Mouse (Mus musculus) hindbrain, embryonic 13.5 days (tissue): ENCODE data around the gene Ift80. TPM values are rescaled to one million over a fixed set of nuclear protein-coding genes. Genes with fewer than 3 reads are reported as not detected.
"Not testable (repeated sequence)": the region's sequence is repeated elsewhere in the genome, so short reads cannot be mapped to it uniquely, and the experiment has no call there.

Experiments used
- ATAC-seq: fragments of 200-750 bp; cut with Nextera tagmentation; 2 replicates; pipeline ENCODE4 v1.8.0; 2017; ENCODE audit warnings: moderate TSS enrichment; ENCODE audit not compliant: low FRiP score
- H3K27ac ChIP-seq: fragments of 300-500 bp; sonication (generic); 2 replicates; pipeline ENCODE4 v1.5.1; 2015; ENCODE audit warnings: inconsistent platforms, mild to moderate bottlenecking, moderate library complexity
- H3K27me3 ChIP-seq: fragments of 300-500 bp; sonication (generic); 2 replicates; pipeline ENCODE4 v1.6.1; 2015; ENCODE audit warnings: mild to moderate bottlenecking, inconsistent platforms
- H3K36me3 ChIP-seq: fragments of 300-500 bp; sonication (generic); 2 replicates; pipeline ENCODE4 v1.6.1; 2015; ENCODE audit warnings: mild to moderate bottlenecking, inconsistent platforms
- H3K4me1 ChIP-seq: fragments of 300-500 bp; sonication (generic); replicated peaks from 2 replicates; pipeline ENCODE4 v1.6.1; 2015; ENCODE audit warnings: inconsistent platforms
- H3K4me2 ChIP-seq: fragments of 300-500 bp; sonication (generic); 2 replicates; pipeline ENCODE4 v1.6.1; 2015; ENCODE audit warnings: inconsistent platforms, mild to moderate bottlenecking, moderate library complexity
- H3K4me3 ChIP-seq: fragments of 300-500 bp; sonication (generic); 2 replicates; pipeline ENCODE4 v1.5.1; 2015; ENCODE audit warnings: mild to moderate bottlenecking, inconsistent platforms
- H3K9ac ChIP-seq: fragments of 300-500 bp; sonication (generic); 2 replicates; pipeline ENCODE4 v1.6.1; 2015; ENCODE audit warnings: mild to moderate bottlenecking, inconsistent platforms
- H3K9me3 ChIP-seq: fragments of 300-500 bp; sonication (generic); 2 replicates; pipeline ENCODE4 v1.6.1; 2016; ENCODE audit warnings: inconsistent platforms
- WGBS: fragments of 180-500 bp; shearing (Covaris S2); methylation state at CpG from one replicate; pipeline ENCODE4 v1.1.7; 2015; 5-methylcytosine and 5-hydroxymethylcytosine counted together
- polyA plus RNA-seq: library from polyadenylated mRNA; unstranded; fragments of >200 nt; fragmentation: Nextera tagmentation; extraction: Ambion mirVana; gene quantifications from 2 replicates; pipeline ENCODE4 v1.2.1, GENCODE M21; 2015

Ift80 gene
- polyA plus RNA-seq, 1 experiment from 2014 or later = 9.8 TPM

- Histone ChIP-seq H3K36me3 (peaks cover 39% of the 10 kb centered on the region), H3K27me3 (no peaks in the 10 kb centered on the region), H3K9me3 (no peaks in the 10 kb centered on the region), H3K4me2 (no peak overlapping the region), H3K4me3 (no peak overlapping the region), H3K27ac (no peak overlapping the region), H3K4me1 (no peaks in the 10 kb centered on the region), H3K9ac (no peak overlapping the region)
- ATAC-seq = no peak
- 97% methylated on average over 1 of the region's 1 CpGs for WGBS
Observed at GRCm38 (mm10) chr3:69026133-69026783, 21.9 kb upstream of the Ift80 start.

- Histone ChIP-seq H3K36me3 (peaks cover 30% of the 10 kb centered on the region), H3K9me3 (no peaks in the 10 kb centered on the region), H3K4me1 (no peaks in the 10 kb centered on the region), H3K9ac (no peak overlapping the region), H3K4me3 (no peak overlapping the region), H3K27ac (no peak overlapping the region), H3K4me2 (no peak overlapping the region), H3K27me3 (no peaks in the 10 kb centered on the region)
- ATAC-seq = no peak
Observed at GRCm38 (mm10) chr3:69020764-69021163, 16.4 kb upstream of the Ift80 start.

- WGBS = 94% methylated on average over 2 of the region's 2 CpGs
Observed at GRCm38 (mm10) chr3:69020285-69020684, 15.9 kb upstream of the Ift80 start.

GRCm38 (mm10) chr3:69018635-69019034 is 14.3 kb upstream of the Ift80 start:
- not testable (repeated sequence) for H3K27me3 ChIP-seq, ATAC-seq, H3K4me1 ChIP-seq, H3K4me2 ChIP-seq, H3K27ac ChIP-seq, H3K9me3 ChIP-seq, H3K4me3 ChIP-seq, H3K9ac ChIP-seq
- WGBS = 95% methylated on average over 2 of the region's 2 CpGs
- peaks cover 25% of the 10 kb centered on the region for H3K36me3 ChIP-seq

More at GRCm38 (mm10) chr3:69020285-69020684, 15.9 kb upstream of the Ift80 start:
- Histone ChIP-seq H3K36me3 (peaks cover 30% of the 10 kb centered on the region), H3K9me3 (no peaks in the 10 kb centered on the region), H3K4me1 (no peaks in the 10 kb centered on the region), H3K9ac (no peak overlapping the region), H3K4me2 (no peak overlapping the region), H3K27me3 (no peaks in the 10 kb centered on the region), H3K27ac (no peak overlapping the region), H3K4me3 (no peak overlapping the region)
- no peak for ATAC-seq

- H3K27me3 ChIP-seq = no peaks in the 10 kb centered on the region
- WGBS = 94% methylated on average over 3 of the region's 3 CpGs
- ATAC-seq = no peak
- no peaks in the 10 kb centered on the region for H3K4me1 ChIP-seq
- no peak overlapping the region for H3K9ac ChIP-seq
- no peak overlapping the region for H3K4me3 ChIP-seq
- H3K9me3 ChIP-seq = no peaks in the 10 kb centered on the region
- H3K27ac ChIP-seq = no peak overlapping the region
- no peak overlapping the region for H3K4me2 ChIP-seq
- H3K36me3 ChIP-seq = peaks cover 21% of the 10 kb centered on the region
Observed at GRCm38 (mm10) chr3:69017181-69017580, 12.8 kb upstream of the Ift80 start.

GRCm38 (mm10) chr3:69008873-69009272 is 4.5 kb upstream of the Ift80 start:
- Histone ChIP-seq H3K36me3 (no peaks in the 10 kb centered on the region), H3K27ac (no peak overlapping the region), H3K4me1 (peaks cover 13% of the 10 kb centered on the region), H3K9me3 (no peaks in the 10 kb centered on the region), H3K4me3 (no peak overlapping the region), H3K27me3 (no peaks in the 10 kb centered on the region), H3K4me2 (no peak overlapping the region), H3K9ac (no peak overlapping the region)
- no peak for ATAC-seq
- WGBS = 96% methylated on average over 2 of the region's 2 CpGs

GRCm38 (mm10) chr3:69006246-69006760 is 1.9 kb upstream of the Ift80 start:
- H3K4me2 ChIP-seq = peak overlapping the region; percentile 94
- peak overlapping the region; percentile 82 for H3K9ac ChIP-seq
- ATAC-seq = no peak
- H3K4me1 ChIP-seq = peaks cover 17% of the 10 kb centered on the region
- H3K9me3 ChIP-seq = no peaks in the 10 kb centered on the region
- H3K27me3 ChIP-seq = no peaks in the 10 kb centered on the region
- WGBS = 7% methylated on average over 21 of the region's 21 CpGs
- H3K36me3 ChIP-seq = no peaks in the 10 kb centered on the region
- peak overlapping the region; percentile 81 for H3K4me3 ChIP-seq
- H3K27ac ChIP-seq = peak overlapping the region; percentile 85

GRCm38 (mm10) chr3:69005338-69006245 is 1.2 kb upstream of the Ift80 start:
- Histone ChIP-seq H3K9ac (peak overlapping the region; percentile 82), H3K4me1 (peaks cover 17% of the 10 kb centered on the region), H3K4me3 (peak overlapping the region; percentile 81), H3K36me3 (no peaks in the 10 kb centered on the region), H3K27me3 (no peaks in the 10 kb centered on the region), H3K4me2 (peak overlapping the region; percentile 94), H3K9me3 (no peaks in the 10 kb centered on the region), H3K27ac (peak overlapping the region; percentile 85)
- ATAC-seq = peak; percentile 63
- under 1% methylated on average over 72 of the region's 72 CpGs for WGBS

- Histone ChIP-seq H3K36me3 (no peaks in the 10 kb centered on the region), H3K9me3 (no peaks in the 10 kb centered on the region)
- 2% methylated on average over 7 of the region's 7 CpGs for WGBS
Observed at GRCm38 (mm10) chr3:69004055-69004436, 324 bp downstream of the Ift80 start.

GRCm38 (mm10) chr3:69002781-69003180 is 1.6 kb downstream of the Ift80 start:
- H3K36me3 ChIP-seq = no peaks in the 10 kb centered on the region
- H3K27me3 ChIP-seq = no peaks in the 10 kb centered on the region
- H3K4me3 ChIP-seq = no peak overlapping the region
- no peak overlapping the region for H3K27ac ChIP-seq
- H3K9me3 ChIP-seq = no peaks in the 10 kb centered on the region
- H3K4me1 ChIP-seq = peaks cover 17% of the 10 kb centered on the region
- ATAC-seq = no peak
- WGBS = 89% methylated on average over 4 of the region's 4 CpGs
- no peak overlapping the region for H3K9ac ChIP-seq
- H3K4me2 ChIP-seq = no peak overlapping the region

More at GRCm38 (mm10) chr3:69004055-69004436, 324 bp downstream of the Ift80 start:
- H3K4me1 ChIP-seq = peaks cover 17% of the 10 kb centered on the region
- no peaks in the 10 kb centered on the region for H3K27me3 ChIP-seq
- peak; percentile 57 for ATAC-seq
- H3K4me2 ChIP-seq = peak overlapping the region; percentile 54
- H3K4me3 ChIP-seq = peak overlapping the region; percentile 81
- peak overlapping the region; percentile 85 for H3K27ac ChIP-seq
- peak overlapping the region; percentile 82 for H3K9ac ChIP-seq

GRCm38 (mm10) chr3:68986550-68986949 is 17.8 kb downstream of the Ift80 start:
- Histone ChIP-seq H3K36me3 (peaks cover 24% of the 10 kb centered on the region), H3K9me3 (no peaks in the 10 kb centered on the region), H3K4me1 (no peaks in the 10 kb centered on the region), H3K4me3 (no peak overlapping the region), H3K9ac (no peak overlapping the region), H3K27me3 (no peaks in the 10 kb centered on the region), H3K4me2 (no peak overlapping the region), H3K27ac (no peak overlapping the region)
- ATAC-seq = no peak
- WGBS = 88% methylated on average over 2 of the region's 2 CpGs

- Histone ChIP-seq H3K4me1 (no peaks in the 10 kb centered on the region), H3K27me3 (no peaks in the 10 kb centered on the region), H3K27ac (no peak overlapping the region), H3K4me2 (no peak overlapping the region), H3K9me3 (no peaks in the 10 kb centered on the region), H3K4me3 (no peak overlapping the region), H3K36me3 (peaks cover 15% of the 10 kb centered on the region), H3K9ac (no peak overlapping the region)
- WGBS = 87% methylated on average over 9 of the region's 9 CpGs
- no peak for ATAC-seq
Observed at GRCm38 (mm10) chr3:68980898-68981297, 23.5 kb downstream of the Ift80 start.
